In the genomic region with DNA sequence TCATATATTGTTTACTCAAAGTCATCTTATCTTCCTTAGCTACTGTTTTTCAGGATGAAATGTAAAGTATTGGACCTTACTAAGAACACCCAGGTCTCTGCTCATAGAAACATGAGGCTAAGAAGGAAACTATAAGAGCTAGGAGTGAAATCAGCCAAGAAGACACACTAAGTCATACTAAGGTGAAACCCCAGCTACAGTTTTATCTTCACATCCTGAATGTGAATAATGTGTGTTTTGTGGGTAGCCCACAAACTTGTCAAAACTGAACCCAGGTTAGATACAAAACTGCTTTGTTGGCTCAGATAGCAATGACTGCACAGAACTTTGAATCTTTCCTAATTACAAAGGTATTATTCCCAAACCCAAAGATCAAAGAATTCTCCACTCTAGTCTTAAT, we compare ENCODE assay signal across 29 mouse cellular contexts. TPM values are rescaled to one million over a fixed set of nuclear protein-coding genes. Genes with fewer than 3 reads are reported as not detected.
DNase-seq lines count a peak whose midpoint lies in the region; ATAC-seq lines count a peak whose summit lies in the region.
"Had no signal": no experiment of that assay in that cellular context is flagged by ENCODE, and none has a peak within 500 bp of the region (broad histone marks: within the 10 kb centered on the region; RNA-seq: fewer than 3 reads in every experiment).

No protein-coding gene starts in this region.

- no peaks in the 10 kb centered on the region for H3K27me3 ChIP-seq in splenic B cell, adult 2 months (ENCODE audit: control insufficient read depth, insufficient read depth, low read length, poor library complexity, severe bottlenecking)
- H3K27me3 ChIP-seq: heart, embryonic 15.5 days; hindbrain, embryonic 13.5 days; intestine, embryonic 15.5 days had no signal

- peak; percentile 30 for DNase-seq in CD4-positive, CD25-positive, alpha-beta regulatory T cell, adult 2 months (ENCODE audit: low read depth, low spot score)
- peak; percentile 28 for DNase-seq in splenic B cell, adult 2 months (ENCODE audit: low read depth, low spot score)
- DNase-seq in cerebellum, postnatal 36 days = no peak
- DNase-seq in ovary, adult 18-20 months (ENCODE audit: low spot score) = no peak
- no peak for DNase-seq in right cerebral cortex, postnatal 36 days (ENCODE audit: low spot score in 2 of 2)
- no peak for DNase-seq in right cerebral cortex, postnatal 4 days
- DNase-seq: adrenal gland, adult 2 months; adrenal gland, postnatal 25 days; cerebellum, adult 18-20 months; cerebellum, adult 9-11 months; cerebellum, postnatal 25 days; forebrain, postnatal 0 days; gastrocnemius, adult 2 months; gastrocnemius, postnatal 14 days; heart, adult 11 months; heart, postnatal 10 days; heart, postnatal 36 days; kidney, adult 18-20 months had no signal

- ATAC-seq in activated CD4-positive, CD25-positive, alpha-beta regulatory T cell, adult 4 months = peak; percentile 86
- ATAC-seq in inflammation-experienced regulatory T-cells, adult 6 months = peak; percentile 78
- ATAC-seq: forebrain, embryonic 14.5 days; forebrain, postnatal 0 days; hindbrain, postnatal 0 days; intestine, embryonic 15.5 days; Patski had no signal

- H3K36me3 ChIP-seq in splenic B cell, adult 2 months (ENCODE audit: control insufficient read depth, insufficient read depth, low read length, poor library complexity, severe bottlenecking) = no peaks in the 10 kb centered on the region
- H3K36me3 ChIP-seq: forebrain, embryonic 10.5 days; G1E; heart, embryonic 15.5 days; hindbrain, embryonic 10.5 days; hindbrain, embryonic 13.5 days; intestine, embryonic 15.5 days had no signal

RNA-seq across cellular contexts. Expression of gene Calhm6, which starts 10.0 kb away (rescaled TPM):
- polyA plus RNA-seq in activated CD4-positive, CD25-positive, alpha-beta regulatory T cell, adult 4 months (2017; shearing (Covaris generic)) = 10 to 100 TPM; 25.0 to 41.7 TPM
- polyA plus RNA-seq in inflammation-experienced regulatory T-cells, adult 6 months (2017; shearing (Covaris generic)) = 10 to 100 TPM; 30.6 to 42.2 (median 39.7) TPM
- polyA plus RNA-seq: G1E, Patski had no signal

RNA-seq across cellular contexts. Expression of gene Calhm5, which starts 21.5 kb away (rescaled TPM):
- polyA plus RNA-seq in activated CD4-positive, CD25-positive, alpha-beta regulatory T cell, adult 4 months (2017; shearing (Covaris generic)) = not detected
- polyA plus RNA-seq in inflammation-experienced regulatory T-cells, adult 6 months (2017; shearing (Covaris generic)) = not detected
- polyA plus RNA-seq: G1E had no signal

Comparison
In these comparisons a context has a peak if more than half of its experiments do, and no peak if none do; other contexts are left out.
1. DNase-seq: peak in CD4-positive, CD25-positive, alpha-beta regulatory T cell, adult 2 months (single experiment) and splenic B cell, adult 2 months (single experiment); none in cerebellum, postnatal 36 days (0 of 2), ovary, adult 18-20 months (single experiment), right cerebral cortex, postnatal 36 days (0 of 2) and right cerebral cortex, postnatal 4 days (single experiment).